Mouse (Mus musculus) limb, embryonic 12.5 days (tissue): Measurements from ENCODE around the gene Plxna2. TPM values are rescaled to one million over a fixed set of nuclear protein-coding genes. Genes with fewer than 3 reads are reported as not detected.

Experiments used
- ATAC-seq: fragments of 200-750 bp; cut with Nextera tagmentation; 2 replicates; pipeline ENCODE4 v1.8.0; 2017; ENCODE audit warnings: low read depth, moderate TSS enrichment; ENCODE audit not compliant: insufficient number of reproducible peaks, insufficient read depth, low FRiP score, low TSS enrichment
- H3K27ac ChIP-seq: fragments of 300-500 bp; sonication (generic); 2 replicates; pipeline ENCODE4 v1.5.1; 2016; ENCODE audit warnings: mild to moderate bottlenecking, moderate library complexity
- H3K27me3 ChIP-seq: fragments of 300-500 bp; sonication (generic); 2 replicates; pipeline ENCODE4 v1.6.1; 2016; ENCODE audit warnings: mild to moderate bottlenecking, moderate library complexity
- H3K36me3 ChIP-seq: fragments of 300-500 bp; sonication (generic); 2 replicates; pipeline ENCODE4 v1.6.1; 2016; ENCODE audit warnings: mild to moderate bottlenecking, moderate library complexity
- H3K4me1 ChIP-seq: fragments of 300-500 bp; sonication (generic); replicated peaks from 2 replicates; pipeline ENCODE4 v1.6.1; 2016
- H3K4me2 ChIP-seq: fragments of 300-500 bp; sonication (generic); 2 replicates; pipeline ENCODE4 v1.6.1; 2016; ENCODE audit warnings: mild to moderate bottlenecking, moderate library complexity
- H3K4me3 ChIP-seq: fragments of 300-500 bp; sonication (generic); replicated peaks from 2 replicates; pipeline ENCODE4 v1.5.1; 2016; ENCODE audit warnings: mild to moderate bottlenecking
- H3K9ac ChIP-seq: fragments of 300-500 bp; sonication (generic); replicated peaks from 2 replicates; pipeline ENCODE4 v1.6.1; 2016; ENCODE audit warnings: mild to moderate bottlenecking, moderate library complexity
- H3K9me3 ChIP-seq: fragments of 300-500 bp; sonication (generic); 2 replicates; pipeline ENCODE4 v1.6.1; 2016; ENCODE audit warnings: mild to moderate bottlenecking, moderate library complexity
- WGBS: fragments of 180-500 bp; shearing (Covaris S2); methylation state at CpG from one replicate; pipeline ENCODE4 v1.1.7; 2016; 5-methylcytosine and 5-hydroxymethylcytosine counted together
- polyA plus RNA-seq: library from polyadenylated mRNA; unstranded; fragments of >200 nt; fragmentation: Nextera tagmentation; extraction: Ambion mirVana; gene quantifications from 2 replicates; pipeline ENCODE4 v1.2.1, GENCODE M21; 2016

Plxna2 gene
- polyA plus RNA-seq, 1 experiment from 2014 or later = 4.3 TPM

GRCm38 (mm10) chr1:194776510-194777244 is 158.7 kb downstream of the Plxna2 start:
- WGBS = 82% methylated on average over 5 of the region's 5 CpGs

GRCm38 (mm10) chr1:194777608-194778007 is 159.6 kb downstream of the Plxna2 start:
- WGBS = 79% methylated on average over 2 of the region's 2 CpGs
- no peak overlapping the region for H3K9ac ChIP-seq
- no peaks in the 10 kb centered on the region for H3K9me3 ChIP-seq
- H3K27ac ChIP-seq = no peak overlapping the region
- H3K4me3 ChIP-seq = no peak overlapping the region
- no peaks in the 10 kb centered on the region for H3K4me1 ChIP-seq
- ATAC-seq = no peak
- no peaks in the 10 kb centered on the region for H3K27me3 ChIP-seq
- no peaks in the 10 kb centered on the region for H3K36me3 ChIP-seq
- H3K4me2 ChIP-seq = no peak overlapping the region

More at GRCm38 (mm10) chr1:194776510-194777244, 158.7 kb downstream of the Plxna2 start:
- no peak overlapping the region for H3K27ac ChIP-seq
- H3K36me3 ChIP-seq = no peaks in the 10 kb centered on the region
- no peak overlapping the region for H3K4me3 ChIP-seq
- no peak overlapping the region for H3K9ac ChIP-seq
- no peaks in the 10 kb centered on the region for H3K4me1 ChIP-seq
- H3K9me3 ChIP-seq = no peaks in the 10 kb centered on the region
- H3K4me2 ChIP-seq = no peak overlapping the region
- ATAC-seq = no peak
- no peaks in the 10 kb centered on the region for H3K27me3 ChIP-seq

GRCm38 (mm10) chr1:194780392-194780791 is 162.4 kb downstream of the Plxna2 start:
- no peak for ATAC-seq
- H3K36me3 ChIP-seq = no peaks in the 10 kb centered on the region
- H3K4me3 ChIP-seq = no peak overlapping the region
- no peak overlapping the region for H3K27ac ChIP-seq
- no peaks in the 10 kb centered on the region for H3K27me3 ChIP-seq
- no peaks in the 10 kb centered on the region for H3K4me1 ChIP-seq
- 81% methylated on average over 3 of the region's 3 CpGs for WGBS
- no peaks in the 10 kb centered on the region for H3K9me3 ChIP-seq
- H3K9ac ChIP-seq = no peak overlapping the region
- no peak overlapping the region for H3K4me2 ChIP-seq

- WGBS = 71% methylated on average over 5 of the region's 5 CpGs
- Histone ChIP-seq H3K36me3 (no peaks in the 10 kb centered on the region), H3K9me3 (no peaks in the 10 kb centered on the region), H3K9ac (no peak overlapping the region), H3K4me1 (no peaks in the 10 kb centered on the region), H3K27ac (no peak overlapping the region), H3K4me2 (no peak overlapping the region), H3K27me3 (no peaks in the 10 kb centered on the region), H3K4me3 (no peak overlapping the region)
- no peak for ATAC-seq
Measured at GRCm38 (mm10) chr1:194780794-194781390, 162.9 kb downstream of the Plxna2 start.

GRCm38 (mm10) chr1:194781556-194781955 is 163.5 kb downstream of the Plxna2 start:
- WGBS = 87% methylated on average over 1 of the region's 1 CpGs
- ATAC-seq = no peak
- Histone ChIP-seq H3K4me1 (no peaks in the 10 kb centered on the region), H3K9me3 (no peaks in the 10 kb centered on the region), H3K9ac (no peak overlapping the region), H3K27me3 (no peaks in the 10 kb centered on the region), H3K27ac (no peak overlapping the region), H3K36me3 (no peaks in the 10 kb centered on the region), H3K4me2 (no peak overlapping the region), H3K4me3 (no peak overlapping the region)

GRCm38 (mm10) chr1:194782325-194782724 is 164.3 kb downstream of the Plxna2 start:
- Histone ChIP-seq H3K4me2 (no peak overlapping the region), H3K4me1 (no peaks in the 10 kb centered on the region), H3K27me3 (no peaks in the 10 kb centered on the region), H3K36me3 (no peaks in the 10 kb centered on the region), H3K9me3 (no peaks in the 10 kb centered on the region), H3K4me3 (no peak overlapping the region), H3K27ac (no peak overlapping the region), H3K9ac (no peak overlapping the region)
- ATAC-seq = no peak
- WGBS = 31% methylated on average over 3 of the region's 3 CpGs

GRCm38 (mm10) chr1:194787626-194788025 is 169.6 kb downstream of the Plxna2 start:
- no peak overlapping the region for H3K4me3 ChIP-seq
- ATAC-seq = no peak
- no peaks in the 10 kb centered on the region for H3K9me3 ChIP-seq
- no peaks in the 10 kb centered on the region for H3K36me3 ChIP-seq
- H3K4me1 ChIP-seq = no peaks in the 10 kb centered on the region
- no peak overlapping the region for H3K4me2 ChIP-seq
- WGBS = 90% methylated on average over 2 of the region's 2 CpGs
- H3K9ac ChIP-seq = no peak overlapping the region
- H3K27me3 ChIP-seq = no peaks in the 10 kb centered on the region
- H3K27ac ChIP-seq = no peak overlapping the region

GRCm38 (mm10) chr1:194793226-194793924 is 175.4 kb downstream of the Plxna2 start:
- Histone ChIP-seq H3K27me3 (no peaks in the 10 kb centered on the region), H3K4me2 (no peak overlapping the region), H3K36me3 (peaks cover 4% of the 10 kb centered on the region; the same call in 1 of the 2 replicates), H3K4me3 (no peak overlapping the region), H3K9ac (no peak overlapping the region), H3K9me3 (no peaks in the 10 kb centered on the region), H3K4me1 (no peaks in the 10 kb centered on the region), H3K27ac (no peak overlapping the region)
- 72% methylated on average over 8 of the region's 8 CpGs for WGBS
- 0 out of 2 replicates have a peak, but pooled peaks have one; percentile 56 for ATAC-seq

GRCm38 (mm10) chr1:194795316-194795715 is 177.3 kb downstream of the Plxna2 start:
- H3K4me3 ChIP-seq = no peak overlapping the region
- no peaks in the 10 kb centered on the region for H3K27me3 ChIP-seq
- no peaks in the 10 kb centered on the region for H3K9me3 ChIP-seq
- no peak overlapping the region for H3K4me2 ChIP-seq
- peaks cover 4% of the 10 kb centered on the region; the same call in 1 of the 2 replicates for H3K36me3 ChIP-seq
- WGBS = 84% methylated on average over 3 of the region's 3 CpGs
- H3K4me1 ChIP-seq = no peaks in the 10 kb centered on the region
- H3K27ac ChIP-seq = no peak overlapping the region
- H3K9ac ChIP-seq = no peak overlapping the region
- no peak for ATAC-seq

GRCm38 (mm10) chr1:194797843-194798242 is 179.8 kb downstream of the Plxna2 start:
- no peak overlapping the region for H3K4me3 ChIP-seq
- ATAC-seq = no peak
- WGBS = 96% methylated on average over 1 of the region's 1 CpGs
- no peak overlapping the region for H3K9ac ChIP-seq
- H3K4me1 ChIP-seq = no peaks in the 10 kb centered on the region
- no peaks in the 10 kb centered on the region for H3K9me3 ChIP-seq
- H3K27ac ChIP-seq = no peak overlapping the region
- H3K4me2 ChIP-seq = no peak overlapping the region
- no peaks in the 10 kb centered on the region for H3K27me3 ChIP-seq
- peaks cover 4% of the 10 kb centered on the region; the same call in 1 of the 2 replicates for H3K36me3 ChIP-seq

GRCm38 (mm10) chr1:194798511-194798910 is 180.5 kb downstream of the Plxna2 start:
- Histone ChIP-seq H3K4me2 (no peak overlapping the region), H3K36me3 (peaks cover 4% of the 10 kb centered on the region; the same call in 1 of the 2 replicates), H3K27ac (no peak overlapping the region), H3K27me3 (no peaks in the 10 kb centered on the region), H3K4me1 (no peaks in the 10 kb centered on the region), H3K9ac (no peak overlapping the region), H3K9me3 (no peaks in the 10 kb centered on the region), H3K4me3 (no peak overlapping the region)
- ATAC-seq = no peak
